Comparison of ENCODE assay signal across 8 mouse cellular contexts in genomic region chr3:107695219-107695947, GRCm38 (mm10). TPM values are rescaled to one million over a fixed set of nuclear protein-coding genes. Genes with fewer than 3 reads are reported as not detected.
A peak's percentile ranks its signal among the peaks of the same experiment; 100 is the strongest.
DNase-seq lines count a peak whose midpoint lies in the region; ATAC-seq and TF ChIP-seq lines count a peak whose summit lies in the region.

No protein-coding gene starts in this region.

- no peaks in the 10 kb centered on the region for H3K36me3 ChIP-seq in kidney, embryonic 14.5 days (ENCODE audit: control insufficient read depth, insufficient read depth, low read length)
- H3K36me3 ChIP-seq in ES-Bruce4 (ENCODE audit: control insufficient read depth, insufficient read depth, low read length, poor library complexity, severe bottlenecking) = no peaks in the 10 kb centered on the region
- no peaks in the 10 kb centered on the region; the same call in 1 of the 2 replicates for H3K36me3 ChIP-seq in embryonic facial prominence, embryonic 10.5 days (replicated peaks)
- H3K36me3 ChIP-seq in intestine, embryonic 16.5 days (ENCODE audit: control insufficient read depth, insufficient read depth, low read length) = no peaks in the 10 kb centered on the region
- H3K36me3 ChIP-seq in neural tube, embryonic 13.5 days = no peaks in the 10 kb centered on the region

- H3K4me3 ChIP-seq in kidney, embryonic 14.5 days (ENCODE audit: low read length) = peak overlapping the region; percentile 96
- peak overlapping the region; percentile 85 for H3K4me3 ChIP-seq in ES-Bruce4 (ENCODE audit: low read depth, low read length)
- H3K4me3 ChIP-seq in embryonic facial prominence, embryonic 10.5 days = peak overlapping the region; percentile 85
- H3K4me3 ChIP-seq in intestine, embryonic 16.5 days (ENCODE audit: low read length) = peak overlapping the region; percentile 95
- H3K4me3 ChIP-seq in neural tube, embryonic 13.5 days = peak overlapping the region; percentile 88

- no peak for TF ChIP-seq EP300 in ES-Bruce4 (IDR thresholded peaks at IDR 0.05; ENCODE audit: insufficient read depth, low read depth, low read length)

- DNase-seq in kidney, postnatal 4 days = no peak
- DNase-seq in embryonic facial prominence, embryonic 10.5 days (ENCODE audit: low spot score) = peak; percentile 22
- no peak for DNase-seq in yolk sac, embryonic 10.5 days (ENCODE audit: low spot score)
- DNase-seq in frontal cortex, postnatal 25 days (ENCODE audit: low spot score in 2 of 2) = no peak

- no peak for TF ChIP-seq CTCF in ES-Bruce4 (IDR thresholded peaks at IDR 0.05; ENCODE audit: low read depth, low read length)

- no peaks in the 10 kb centered on the region for H3K27me3 ChIP-seq in kidney, embryonic 14.5 days (ENCODE audit: control insufficient read depth, insufficient read depth, low read length)
- no peaks in the 10 kb centered on the region for H3K27me3 ChIP-seq in ES-Bruce4 (ENCODE audit: control insufficient read depth, insufficient read depth, low read length, poor library complexity, severe bottlenecking)
- no peaks in the 10 kb centered on the region for H3K27me3 ChIP-seq in embryonic facial prominence, embryonic 10.5 days (replicated peaks; ENCODE audit: low read depth, poor library complexity, severe bottlenecking)
- H3K27me3 ChIP-seq in intestine, embryonic 16.5 days (replicated peaks; ENCODE audit: control insufficient read depth, insufficient read depth, low read length) = no peaks in the 10 kb centered on the region
- H3K27me3 ChIP-seq in neural tube, embryonic 13.5 days = no peaks in the 10 kb centered on the region

- no peak for TF ChIP-seq POLR2A in ES-Bruce4 (IDR thresholded peaks at IDR 0.05; ENCODE audit: insufficient read depth, low read length)

- H3K4me2 ChIP-seq in kidney, embryonic 14.5 days (replicated peaks; ENCODE audit: low read depth, low read length) = peak overlapping the region; percentile 92
- H3K4me2 ChIP-seq in intestine, embryonic 16.5 days (ENCODE audit: low read depth, low read length) = peak overlapping the region; percentile 77
- peak overlapping the region; percentile 80 for H3K4me2 ChIP-seq in neural tube, embryonic 13.5 days

- H3K4me1 ChIP-seq in kidney, embryonic 14.5 days (ENCODE audit: control insufficient read depth, insufficient read depth, low read length) = peaks cover 18% of the 10 kb centered on the region
- H3K4me1 ChIP-seq in ES-Bruce4 (ENCODE audit: control insufficient read depth, insufficient read depth, low read length) = no peaks in the 10 kb centered on the region
- H3K4me1 ChIP-seq in embryonic facial prominence, embryonic 10.5 days = peaks cover 34% of the 10 kb centered on the region
- peaks cover 29% of the 10 kb centered on the region for H3K4me1 ChIP-seq in intestine, embryonic 16.5 days (ENCODE audit: control insufficient read depth, insufficient read depth, low read length)
- peaks cover 54% of the 10 kb centered on the region for H3K4me1 ChIP-seq in neural tube, embryonic 13.5 days (replicated peaks)

- ATAC-seq in kidney, embryonic 14.5 days (ENCODE audit: low FRiP score, low TSS enrichment) = no peak
- no peak for ATAC-seq in intestine, embryonic 16.5 days
- ATAC-seq in neural tube, embryonic 13.5 days (ENCODE audit: low read depth) = no peak

- WGBS in kidney, embryonic 14.5 days = 3% methylated on average over 16 of the region's 16 CpGs
- 7% methylated on average over 16 of the region's 16 CpGs for WGBS in embryonic facial prominence, embryonic 10.5 days
- WGBS in intestine, embryonic 16.5 days = 4% methylated on average over 16 of the region's 16 CpGs
- 4% methylated on average over 16 of the region's 16 CpGs for WGBS in neural tube, embryonic 13.5 days

- peak overlapping the region; percentile 82 for H3K9ac ChIP-seq in kidney, embryonic 14.5 days (ENCODE audit: low read depth, low read length)
- H3K9ac ChIP-seq in ES-Bruce4 (ENCODE audit: low read depth, poor library complexity, severe bottlenecking) = peak overlapping the region; percentile 77
- H3K9ac ChIP-seq in intestine, embryonic 16.5 days (ENCODE audit: low read depth, low read length) = peak overlapping the region; percentile 97
- peak overlapping the region; percentile 98 for H3K9ac ChIP-seq in neural tube, embryonic 13.5 days

- H3K9me3 ChIP-seq in kidney, embryonic 14.5 days (ENCODE audit: control insufficient read depth, low read length) = no peaks in the 10 kb centered on the region
- no peaks in the 10 kb centered on the region for H3K9me3 ChIP-seq in ES-Bruce4 (replicated peaks; ENCODE audit: control insufficient read depth, insufficient read depth, low read length, poor library complexity, severe bottlenecking)
- no peaks in the 10 kb centered on the region for H3K9me3 ChIP-seq in embryonic facial prominence, embryonic 10.5 days
- H3K9me3 ChIP-seq in intestine, embryonic 16.5 days (ENCODE audit: control insufficient read depth, low read length) = no peaks in the 10 kb centered on the region
- no peaks in the 10 kb centered on the region for H3K9me3 ChIP-seq in neural tube, embryonic 13.5 days

- peak overlapping the region; percentile 83 for H3K27ac ChIP-seq in kidney, embryonic 14.5 days (ENCODE audit: low read depth, low read length)
- H3K27ac ChIP-seq in ES-Bruce4 (ENCODE audit: insufficient read depth, low read length) = no peak overlapping the region
- peak overlapping the region; percentile 96 for H3K27ac ChIP-seq in embryonic facial prominence, embryonic 10.5 days (replicated peaks)
- H3K27ac ChIP-seq in intestine, embryonic 16.5 days (ENCODE audit: low read length) = peak overlapping the region; percentile 92
- peak overlapping the region; percentile 93 for H3K27ac ChIP-seq in neural tube, embryonic 13.5 days (replicated peaks)

RNA-seq across cellular contexts. Expression of gene Ahcyl1, which starts 1.0 kb away (rescaled TPM):
- polyA plus RNA-seq in kidney, embryonic 14.5 days (2014; fragmentation: Nextera tagmentation; extraction: Ambion mirVana) = 73.8 and 119 TPM in 2 replicates
- 176 and 179 TPM in 2 replicates for polyA plus RNA-seq in ES-Bruce4 (2011; ENCODE audit: insufficient read depth, insufficient read length, low read depth, missing spikeins)
- 88.7 and 88.8 TPM in 2 replicates for polyA plus RNA-seq in embryonic facial prominence, embryonic 10.5 days (2016; fragmentation: Nextera tagmentation; extraction: Ambion mirVana)
- polyA plus RNA-seq in intestine, embryonic 16.5 days (2015; fragmentation: Nextera tagmentation; extraction: Ambion mirVana) = 43.6 and 63.5 TPM in 2 replicates
- 100 and 109 TPM in 2 replicates for polyA plus RNA-seq in neural tube, embryonic 13.5 days (2015; fragmentation: Nextera tagmentation; extraction: Ambion mirVana)
